Mouse (Mus musculus): Measurements from ENCODE around the gene Atp2a1. TPM values are rescaled to one million over a fixed set of nuclear protein-coding genes. Genes with fewer than 3 reads are reported as not detected.

Gene Atp2a1
- total and polyA plus RNA-seq, 3 experiments = 0.04 to 0.47 TPM; not detected in 1

DNA sequence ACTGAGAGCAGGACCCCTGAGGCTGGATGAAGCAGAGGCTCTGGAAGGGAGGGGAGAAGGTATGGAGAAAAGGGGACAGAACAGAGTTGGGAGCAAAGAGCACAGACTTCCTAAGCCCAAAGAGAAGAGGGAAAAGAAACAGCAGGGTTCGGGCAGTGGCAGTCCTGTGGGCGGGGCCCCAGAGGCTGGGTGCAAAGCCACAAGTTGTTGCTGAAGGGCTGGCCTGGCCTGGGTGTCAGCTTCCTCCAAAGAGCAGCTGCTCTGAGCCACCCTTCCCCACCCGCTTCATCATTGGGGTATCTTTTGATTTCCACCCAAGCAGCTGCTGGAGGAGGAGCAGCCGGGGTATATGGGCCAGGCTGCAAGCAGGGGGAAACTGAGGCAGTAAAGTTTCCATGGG, 1.2 kb upstream of the Atp2a1 start:
- Histone ChIP-seq H3K4me3 (ENCODE audit: control insufficient read depth in 1 of 2, insufficient read depth in 1 of 2, low read depth in 2 of 2, low read length in 2 of 2) (no peak overlapping the region), H3K9me3 (replicated peaks; ENCODE audit: insufficient read depth, low read length) (no peaks in the 10 kb centered on the region), H3K9ac (ENCODE audit: control insufficient read depth, low read depth, low read length, poor library complexity, severe bottlenecking) (peak overlapping the region; percentile 17; the same call in 1 of the 2 replicates), H3K27me3 (ENCODE audit: control insufficient read depth in 1 of 2, insufficient read depth in 2 of 2, low read length in 2 of 2) (no peaks in the 10 kb centered on the region), H3K79me2 (ENCODE audit: control insufficient read depth, insufficient read depth, low read length, poor library complexity) (no peaks in the 10 kb centered on the region), H3K27ac (ENCODE audit: control insufficient read depth, low read depth, low read length) (no peak overlapping the region), H3K36me3 (ENCODE audit: control insufficient read depth in 1 of 2, insufficient read depth in 2 of 2, low read length in 2 of 2) (peaks cover 1 to 17% of the 10 kb centered on the region in 2 experiments; a peak in 3 of 4 replicates), H3K4me1 (ENCODE audit: control insufficient read depth in 1 of 2, insufficient read depth in 2 of 2, low read length in 2 of 2) (peaks cover 10 to 19% of the 10 kb centered on the region in 2 experiments)
- DNase-seq (ENCODE audit: low read depth, low spot score) = peak; percentile 63
- TF ChIP-seq ZNF384 (IDR thresholded peaks at IDR 0.05; ENCODE audit: low read depth, low read length) = no peak
- TF ChIP-seq ZKSCAN1 (IDR thresholded peaks at IDR 0.05; ENCODE audit: low read depth, low read length) = no peak
- TF ChIP-seq NELFE (IDR thresholded peaks at IDR 0.05; ENCODE audit: low read depth, low read length) = no peak
- no peak for TF ChIP-seq POLR2AphosphoS5 (IDR thresholded peaks at IDR 0.05; ENCODE audit: borderline replicate concordance, low read depth, low read length)
- no peak for TF ChIP-seq JUND (IDR thresholded peaks at IDR 0.05; ENCODE audit: low read depth, low read length)
- no peak for TF ChIP-seq MAX (IDR thresholded peaks at IDR 0.05; ENCODE audit: low read length)
- TF ChIP-seq RCOR1 (IDR thresholded peaks at IDR 0.05; ENCODE audit: low read depth, low read length) = no peak
- TF ChIP-seq MEF2A (IDR thresholded peaks at IDR 0.05; ENCODE audit: extremely low read depth, insufficient replicate concordance, low read depth, low read length, poor library complexity, severe bottlenecking) = no peak
- TF ChIP-seq CHD1 (IDR thresholded peaks at IDR 0.05; ENCODE audit: low read depth, low read length) = no peak

DNA sequence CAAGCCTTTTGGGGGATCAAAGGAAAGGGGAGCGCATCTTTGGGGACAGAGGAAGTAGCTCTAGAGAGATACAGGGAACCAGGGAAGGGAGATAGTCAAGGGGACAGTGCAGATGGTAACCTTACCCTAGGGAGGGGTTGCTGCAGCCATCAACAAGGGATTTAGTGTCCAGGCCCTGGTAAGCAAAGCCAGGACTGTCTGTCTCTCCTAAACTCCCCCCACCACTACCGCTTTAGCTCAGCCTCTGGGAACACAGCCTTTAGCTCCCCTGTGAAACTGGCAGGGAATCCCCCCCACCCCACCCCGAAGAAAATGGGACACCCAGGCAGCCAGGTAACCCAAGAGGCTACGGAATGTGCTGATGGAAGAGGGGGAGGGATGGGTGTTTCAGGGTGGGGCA, 639 bp upstream of the Atp2a1 start:
- Histone ChIP-seq H3K79me2 (ENCODE audit: control insufficient read depth, insufficient read depth, low read length, poor library complexity) (no peaks in the 10 kb centered on the region), H3K27me3 (ENCODE audit: control insufficient read depth in 1 of 2, insufficient read depth in 2 of 2, low read length in 2 of 2) (no peaks in the 10 kb centered on the region), H3K9me3 (replicated peaks; ENCODE audit: insufficient read depth, low read length) (no peaks in the 10 kb centered on the region), H3K4me3 (ENCODE audit: control insufficient read depth in 1 of 2, insufficient read depth in 1 of 2, low read depth in 2 of 2, low read length in 2 of 2) (no peak overlapping the region), H3K4me1 (ENCODE audit: control insufficient read depth in 1 of 2, insufficient read depth in 2 of 2, low read length in 2 of 2) (peaks cover 10 to 19% of the 10 kb centered on the region in 2 experiments), H3K27ac (ENCODE audit: control insufficient read depth, low read depth, low read length) (no peak overlapping the region), H3K9ac (ENCODE audit: control insufficient read depth, low read depth, low read length, poor library complexity, severe bottlenecking) (no peak overlapping the region), H3K36me3 (ENCODE audit: control insufficient read depth in 1 of 2, insufficient read depth in 2 of 2, low read length in 2 of 2) (peaks cover 0 to 17% of the 10 kb centered on the region in 2 experiments; a peak in 2 of 4 replicates)
- TF ChIP-seq NRF1 (IDR thresholded peaks at IDR 0.05; ENCODE audit: insufficient read depth, low read depth, low read length, poor library complexity, severe bottlenecking) = no peak
- no peak for TF ChIP-seq BHLHE40 (IDR thresholded peaks at IDR 0.05; ENCODE audit: borderline replicate concordance, low read depth, low read length)
- TF ChIP-seq MAX (IDR thresholded peaks at IDR 0.05; ENCODE audit: low read length) = no peak
- TF ChIP-seq ZMIZ1 (IDR thresholded peaks at IDR 0.05; ENCODE audit: low read depth, low read length) = no peak
- no peak for TF ChIP-seq CHD1 (IDR thresholded peaks at IDR 0.05; ENCODE audit: low read depth, low read length)
- no peak for TF ChIP-seq NELFE (IDR thresholded peaks at IDR 0.05; ENCODE audit: low read depth, low read length)
- TF ChIP-seq ZKSCAN1 (IDR thresholded peaks at IDR 0.05; ENCODE audit: low read depth, low read length) = no peak
- no peak for TF ChIP-seq ZNF384 (IDR thresholded peaks at IDR 0.05; ENCODE audit: low read depth, low read length)
- TF ChIP-seq RAD21 (IDR thresholded peaks at IDR 0.05; ENCODE audit: low read depth, low read length) = no peak
- DNase-seq (ENCODE audit: low read depth, low spot score) = no peak

- Histone ChIP-seq H3K36me3 (ENCODE audit: control insufficient read depth in 1 of 2, insufficient read depth in 2 of 2, low read length in 2 of 2) (peaks cover 0 to 19% of the 10 kb centered on the region in 2 experiments; a peak in 2 of 4 replicates), H3K27ac (ENCODE audit: control insufficient read depth, low read depth, low read length) (no peak overlapping the region), H3K79me2 (ENCODE audit: control insufficient read depth, insufficient read depth, low read length, poor library complexity) (no peaks in the 10 kb centered on the region), H3K9me3 (replicated peaks; ENCODE audit: insufficient read depth, low read length) (no peaks in the 10 kb centered on the region), H3K9ac (ENCODE audit: control insufficient read depth, low read depth, low read length, poor library complexity, severe bottlenecking) (no peak overlapping the region), H3K4me3 (ENCODE audit: control insufficient read depth in 1 of 2, insufficient read depth in 1 of 2, low read depth in 2 of 2, low read length in 2 of 2) (no peak overlapping the region), H3K27me3 (ENCODE audit: control insufficient read depth in 1 of 2, insufficient read depth in 2 of 2, low read length in 2 of 2) (no peaks in the 10 kb centered on the region), H3K4me1 (ENCODE audit: control insufficient read depth in 1 of 2, insufficient read depth in 2 of 2, low read length in 2 of 2) (peaks cover 18 to 23% of the 10 kb centered on the region in 2 experiments)
- DNase-seq (ENCODE audit: low read depth, low spot score) = no peak
- TF ChIP-seq MEF2A (IDR thresholded peaks at IDR 0.05; ENCODE audit: extremely low read depth, insufficient replicate concordance, low read depth, low read length, poor library complexity, severe bottlenecking) = no peak
- no peak for TF ChIP-seq MYC (IDR thresholded peaks at IDR 0.05; ENCODE audit: low read depth, low read length)
- no peak for TF ChIP-seq SIN3A (IDR thresholded peaks at IDR 0.05; ENCODE audit: low read length)
- no peak for TF ChIP-seq GATA1 (IDR thresholded peaks at IDR 0.05; ENCODE audit: low read depth, low read length)
- TF ChIP-seq MAFK (IDR thresholded peaks at IDR 0.05; ENCODE audit: borderline replicate concordance, low read depth, low read length) = no peak
- TF ChIP-seq JUND (IDR thresholded peaks at IDR 0.05; ENCODE audit: low read depth, low read length) = no peak
- TF ChIP-seq MAX (IDR thresholded peaks at IDR 0.05; ENCODE audit: low read length) = no peak
- TF ChIP-seq CHD1 (IDR thresholded peaks at IDR 0.05; ENCODE audit: low read depth, low read length) = no peak
- TF ChIP-seq NELFE (IDR thresholded peaks at IDR 0.05; ENCODE audit: low read depth, low read length) = no peak
- TF ChIP-seq E2F4 (IDR thresholded peaks at IDR 0.05; ENCODE audit: borderline replicate concordance, low read depth, low read length) = no peak
- TF ChIP-seq MAZ (IDR thresholded peaks at IDR 0.05; ENCODE audit: low read depth, low read length) = no peak
- TF ChIP-seq ZKSCAN1 (IDR thresholded peaks at IDR 0.05; ENCODE audit: low read depth, low read length) = no peak
- no peak for TF ChIP-seq MYB (IDR thresholded peaks at IDR 0.05; ENCODE audit: low read depth, low read length)
- no peak for TF ChIP-seq UBTF (IDR thresholded peaks at IDR 0.05; ENCODE audit: borderline replicate concordance, insufficient read depth, low read depth, low read length)
- TF ChIP-seq CHD2 (IDR thresholded peaks at IDR 0.05; ENCODE audit: low read length) = no peak
- no peak for TF ChIP-seq ZC3H11A (IDR thresholded peaks at IDR 0.05; ENCODE audit: low read depth, low read length)
- no peak for TF ChIP-seq BHLHE40 (IDR thresholded peaks at IDR 0.05; ENCODE audit: borderline replicate concordance, low read depth, low read length)
Observed at GRCm38 (mm10) chr7:126461626-126462025, 1.3 kb downstream of the Atp2a1 start.
